Mouse (Mus musculus) midbrain, postnatal 0 days (tissue): ENCODE data around the gene Wdr5. TPM values are rescaled to one million over a fixed set of nuclear protein-coding genes. Genes with fewer than 3 reads are reported as not detected.
A peak's percentile ranks its signal among the peaks of the same experiment; 100 is the strongest.

Experiments
- ATAC-seq: fragments of 200-750 bp; cut with Nextera tagmentation; 2 replicates; pipeline ENCODE4 v1.8.0; 2017; ENCODE audit warnings: moderate number of reproducible peaks, mild to moderate bottlenecking, moderate TSS enrichment, moderate library complexity; ENCODE audit not compliant: low FRiP score
- DNase-seq: peaks from one replicate; pipeline ENCODE4 v3.0.0-alpha.2; 2015; ENCODE audit warnings: low spot score
- H3K27ac ChIP-seq: fragments of 300-500 bp; sonication (generic); 2 replicates; pipeline ENCODE4 v1.5.1; 2014; ENCODE audit warnings: low read depth, mild to moderate bottlenecking, low read length, mixed read lengths
- H3K27me3 ChIP-seq: fragments of 300-500 bp; sonication (generic); 2 replicates; pipeline ENCODE4 v1.6.1; 2014; ENCODE audit warnings: low read length, control low read depth, mixed read lengths; ENCODE audit not compliant: insufficient read depth
- H3K36me3 ChIP-seq: fragments of 300-500 bp; sonication (generic); 2 replicates; pipeline ENCODE4 v1.6.1; 2014; ENCODE audit warnings: low read length, control low read depth, mixed read lengths; ENCODE audit not compliant: insufficient read depth
- H3K4me1 ChIP-seq: fragments of 300-500 bp; sonication (generic); 2 replicates; pipeline ENCODE4 v1.6.1; 2014; ENCODE audit warnings: mild to moderate bottlenecking, control low read depth, antibody characterized with exemption, low read length, mixed read lengths; ENCODE audit not compliant: insufficient read depth
- H3K4me2 ChIP-seq: fragments of 300-500 bp; sonication (generic); 2 replicates; pipeline ENCODE4 v1.6.1; 2014; ENCODE audit warnings: low read depth, mild to moderate bottlenecking, low read length, mixed read lengths; ENCODE audit not compliant: poor library complexity, severe bottlenecking
- H3K4me3 ChIP-seq: fragments of 300-500 bp; sonication (generic); 2 replicates; pipeline ENCODE4 v1.5.1; 2014; ENCODE audit warnings: low read depth, mild to moderate bottlenecking, low read length, moderate library complexity
- H3K9ac ChIP-seq: fragments of 300-500 bp; sonication (generic); replicated peaks from 2 replicates; pipeline ENCODE4 v1.6.1; 2014; ENCODE audit warnings: mild to moderate bottlenecking, low read length, moderate library complexity, mixed read lengths; ENCODE audit not compliant: poor library complexity, severe bottlenecking
- H3K9me3 ChIP-seq: fragments of 300-500 bp; sonication (generic); 2 replicates; pipeline ENCODE4 v1.6.1; 2016; ENCODE audit warnings: low read length, control low read depth
- CTCF ChIP-seq: IDR thresholded peaks from 2 replicates; pipeline ENCODE4 v1.5.1; 2016; ENCODE audit warnings: antibody characterized with exemption, mild to moderate bottlenecking
- WGBS: fragments of 180-500 bp; shearing (Covaris S2); extraction: QIAGEN DNeasy Blood & Tissue Kit; methylation state at CpG from one replicate; pipeline ENCODE4 v1.1.7; 2014; 5-methylcytosine and 5-hydroxymethylcytosine counted together
- polyA plus RNA-seq: library from polyadenylated mRNA; unstranded; fragments of >200 nt; fragmentation: Nextera tagmentation; extraction: Ambion mirVana; gene quantifications from 2 replicates; pipeline ENCODE4 v1.2.1, GENCODE M21; 2015
- total RNA-seq: library from RNA; depleted of rRNA; stranded (reverse); fragments of >200 nt; gene quantifications from 2 replicates; pipeline ENCODE4 v1.2.3, GENCODE M21; 2014

Gene Wdr5
- total and polyA plus RNA-seq, 2 experiments from 2014 or later: 34.5 to 48.9 TPM

GRCm38 (mm10) chr2:27561829-27562228 lies 46.9 kb downstream of the Wdr5 start:
- H3K27me3 ChIP-seq: no peaks in the 10 kb centered on the region
- H3K27ac ChIP-seq: no peak overlapping the region
- no peak overlapping the region for H3K9ac ChIP-seq
- ATAC-seq: no peak
- no peak for DNase-seq
- no peak overlapping the region for H3K4me2 ChIP-seq
- no peak for TF ChIP-seq CTCF
- no peaks in the 10 kb centered on the region for H3K4me1 ChIP-seq
- no peak overlapping the region for H3K4me3 ChIP-seq
- WGBS: 100% methylated on average over 3 of the region's 3 CpGs
- no peaks in the 10 kb centered on the region for H3K36me3 ChIP-seq
- H3K9me3 ChIP-seq: no peaks in the 10 kb centered on the region

DNA sequence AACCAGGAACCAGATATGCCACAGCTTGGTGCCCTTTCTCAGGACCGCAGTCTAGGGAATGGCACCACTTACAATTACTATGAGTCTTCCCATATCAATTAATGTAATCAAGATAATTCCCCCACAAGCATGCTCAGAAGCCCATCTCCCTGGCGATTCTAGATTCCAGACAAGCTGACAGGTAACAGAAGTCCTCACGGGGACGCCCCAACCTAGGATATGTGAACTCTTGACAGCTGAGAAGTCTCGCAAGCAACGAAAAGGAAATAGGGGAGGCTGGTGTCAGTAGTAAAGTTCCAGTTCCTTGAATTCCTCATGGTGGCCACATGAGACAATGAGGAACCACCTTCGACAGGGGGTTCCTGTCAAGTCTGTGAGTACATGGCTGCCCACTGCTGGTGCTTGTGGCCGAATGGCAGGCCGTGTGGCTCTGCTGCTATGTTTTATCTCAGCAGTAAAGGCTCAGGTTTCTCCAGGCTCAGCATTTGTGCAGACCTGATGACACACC lies 48.7 kb downstream of the Wdr5 start:
- no peak for DNase-seq
- ATAC-seq: no peak
- Histone ChIP-seq H3K4me3 (no peak overlapping the region), H3K27me3 (no peaks in the 10 kb centered on the region), H3K4me1 (no peaks in the 10 kb centered on the region), H3K36me3 (no peaks in the 10 kb centered on the region), H3K9me3 (no peaks in the 10 kb centered on the region), H3K4me2 (no peak overlapping the region), H3K9ac (no peak overlapping the region), H3K27ac (no peak overlapping the region)
- no peak; the same call in none of the 2 replicates for TF ChIP-seq CTCF
- 83% methylated on average over 9 of the region's 9 CpGs for WGBS

DNA sequence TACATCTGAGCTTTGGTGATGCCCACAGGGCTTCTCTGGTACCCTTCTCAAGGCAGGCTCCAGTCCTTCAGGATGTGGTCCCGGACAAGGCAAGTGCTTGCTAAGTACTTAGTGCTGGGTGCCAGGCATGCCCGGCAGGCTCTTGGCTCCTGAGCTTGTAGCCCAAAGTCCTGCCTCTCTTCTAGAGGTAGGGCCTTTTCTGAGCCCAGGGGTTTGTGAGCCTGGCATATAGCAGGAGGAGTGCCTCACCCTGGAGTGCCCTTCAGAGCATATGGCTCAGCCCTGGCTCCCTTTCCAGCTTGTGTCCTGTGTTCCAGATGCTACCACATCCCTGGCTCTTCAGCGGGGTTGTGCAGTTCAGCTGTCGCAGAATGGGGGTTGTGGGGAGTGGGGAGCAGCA lies 49.7 kb downstream of the Wdr5 start:
- Histone ChIP-seq H3K9ac (no peak overlapping the region), H3K9me3 (no peaks in the 10 kb centered on the region), H3K4me3 (no peak overlapping the region), H3K27ac (no peak overlapping the region), H3K4me1 (no peaks in the 10 kb centered on the region), H3K36me3 (no peaks in the 10 kb centered on the region), H3K27me3 (no peaks in the 10 kb centered on the region), H3K4me2 (no peak overlapping the region)
- TF ChIP-seq CTCF: no peak
- DNase-seq: no peak
- no peak for ATAC-seq
- 87% methylated on average over 4 of the region's 4 CpGs for WGBS

DNA sequence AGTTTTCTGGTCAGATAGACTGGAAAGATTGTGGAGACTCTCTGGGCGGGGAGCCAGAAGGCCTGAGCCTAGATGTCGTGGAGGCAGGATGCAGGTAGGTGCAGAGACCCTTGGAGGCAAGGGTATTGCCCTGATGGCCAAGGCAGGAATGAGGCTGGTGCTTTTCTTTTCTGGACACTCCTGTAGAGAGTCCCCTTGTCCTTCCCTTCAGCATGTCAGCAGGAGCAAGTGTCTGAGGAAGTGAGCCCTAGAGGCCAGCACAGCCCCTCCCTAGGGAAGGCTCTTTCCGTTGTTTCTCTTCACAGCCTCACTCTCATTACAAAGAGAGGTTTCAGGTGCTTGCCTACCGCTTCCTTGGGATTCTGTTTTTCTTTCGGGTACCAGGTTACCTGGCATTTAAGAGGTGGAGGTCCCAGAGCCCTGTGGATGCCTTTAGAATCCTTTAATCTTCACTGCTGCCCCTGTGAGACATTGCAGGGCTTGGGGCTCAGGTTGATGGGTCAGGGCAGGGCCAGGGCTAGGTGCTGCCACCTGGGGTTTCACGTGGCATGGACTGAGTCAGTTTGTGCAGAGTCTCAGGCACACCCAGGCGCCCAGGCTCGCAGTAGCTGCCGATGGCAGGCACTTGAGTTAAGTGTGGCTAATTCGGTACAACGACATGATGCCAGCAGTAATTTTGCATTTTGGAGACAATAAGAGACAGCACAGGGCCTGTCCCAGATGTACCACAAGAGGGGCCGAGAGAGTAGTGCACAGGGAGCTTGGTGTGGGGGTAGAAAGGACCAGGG lies 50.6 kb downstream of the Wdr5 start:
- Histone ChIP-seq H3K9me3 (no peaks in the 10 kb centered on the region), H3K27me3 (no peaks in the 10 kb centered on the region), H3K9ac (no peak overlapping the region), H3K27ac (no peak overlapping the region), H3K4me2 (no peak overlapping the region), H3K4me1 (no peaks in the 10 kb centered on the region), H3K36me3 (no peaks in the 10 kb centered on the region), H3K4me3 (no peak overlapping the region)
- 63% methylated on average over 12 of the region's 12 CpGs for WGBS
- no peak for ATAC-seq
- DNase-seq: no peak
- TF ChIP-seq CTCF: no peak

GRCm38 (mm10) chr2:27570856-27571255 lies 55.9 kb downstream of the Wdr5 start:
- ATAC-seq (no peak), DNase-seq (no peak)
- H3K4me3 ChIP-seq: no peak overlapping the region
- peaks cover 12% of the 10 kb centered on the region for H3K4me1 ChIP-seq
- no peaks in the 10 kb centered on the region for H3K27me3 ChIP-seq
- WGBS: 57% methylated on average over 5 of the region's 5 CpGs
- H3K9ac ChIP-seq: no peak overlapping the region
- no peak overlapping the region for H3K27ac ChIP-seq
- no peaks in the 10 kb centered on the region for H3K36me3 ChIP-seq
- no peak overlapping the region for H3K4me2 ChIP-seq
- TF ChIP-seq CTCF: no peak
- H3K9me3 ChIP-seq: no peaks in the 10 kb centered on the region

DNA sequence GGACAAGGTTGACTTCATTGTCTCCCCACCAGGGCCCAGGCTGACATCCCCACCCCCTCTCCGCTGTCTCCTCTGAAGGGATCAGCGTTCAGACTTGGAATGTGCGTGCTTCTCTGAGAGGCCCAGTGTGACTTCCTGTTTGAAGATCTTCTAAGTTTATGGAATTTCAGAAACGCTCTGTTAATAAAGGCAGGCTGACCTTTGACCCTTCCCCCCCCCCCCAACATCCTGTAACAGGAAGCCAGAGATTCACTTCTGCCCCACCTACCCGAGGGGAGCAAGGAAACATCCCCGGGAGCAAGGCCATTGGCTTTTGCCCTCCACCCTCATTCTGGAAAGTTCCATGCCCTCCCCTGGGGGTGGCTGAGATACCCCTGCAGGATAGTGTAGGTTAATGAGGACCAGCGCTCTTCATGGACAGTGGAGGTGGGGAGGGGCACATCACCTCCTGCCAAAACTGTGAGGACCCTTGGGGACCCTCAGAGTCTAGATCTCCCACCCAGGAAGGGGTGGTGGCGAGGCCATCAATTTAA lies 57.4 kb downstream of the Wdr5 start:
- Histone ChIP-seq H3K27ac (peak overlapping the region; percentile 79), H3K4me3 (no peak overlapping the region), H3K36me3 (no peaks in the 10 kb centered on the region), H3K4me2 (peak overlapping the region; percentile 32), H3K27me3 (no peaks in the 10 kb centered on the region), H3K9me3 (no peaks in the 10 kb centered on the region), H3K4me1 (peaks cover 12% of the 10 kb centered on the region), H3K9ac (no peak overlapping the region)
- no peak for TF ChIP-seq CTCF
- WGBS: 54% methylated on average over 8 of the region's 8 CpGs
- DNase-seq (no peak), ATAC-seq (peak; percentile 14; the same call in 1 of the 2 replicates)
